Mouse (Mus musculus): ENCODE measurements around the gene Lyl1.

GRCm38 (mm10) chr8:84742171-84743053 is 41.2 kb downstream of the Lyl1 start:
- TF ChIP-seq CTCF (IDR thresholded peaks at IDR 0.05; ENCODE audit: low read depth, low read length) (no peak), POLR2A (IDR thresholded peaks at IDR 0.05; ENCODE audit: borderline replicate concordance, low read depth, low read length) (no peak)
